Mouse (Mus musculus): Measurements from ENCODE around the gene Erc2.

DNA sequence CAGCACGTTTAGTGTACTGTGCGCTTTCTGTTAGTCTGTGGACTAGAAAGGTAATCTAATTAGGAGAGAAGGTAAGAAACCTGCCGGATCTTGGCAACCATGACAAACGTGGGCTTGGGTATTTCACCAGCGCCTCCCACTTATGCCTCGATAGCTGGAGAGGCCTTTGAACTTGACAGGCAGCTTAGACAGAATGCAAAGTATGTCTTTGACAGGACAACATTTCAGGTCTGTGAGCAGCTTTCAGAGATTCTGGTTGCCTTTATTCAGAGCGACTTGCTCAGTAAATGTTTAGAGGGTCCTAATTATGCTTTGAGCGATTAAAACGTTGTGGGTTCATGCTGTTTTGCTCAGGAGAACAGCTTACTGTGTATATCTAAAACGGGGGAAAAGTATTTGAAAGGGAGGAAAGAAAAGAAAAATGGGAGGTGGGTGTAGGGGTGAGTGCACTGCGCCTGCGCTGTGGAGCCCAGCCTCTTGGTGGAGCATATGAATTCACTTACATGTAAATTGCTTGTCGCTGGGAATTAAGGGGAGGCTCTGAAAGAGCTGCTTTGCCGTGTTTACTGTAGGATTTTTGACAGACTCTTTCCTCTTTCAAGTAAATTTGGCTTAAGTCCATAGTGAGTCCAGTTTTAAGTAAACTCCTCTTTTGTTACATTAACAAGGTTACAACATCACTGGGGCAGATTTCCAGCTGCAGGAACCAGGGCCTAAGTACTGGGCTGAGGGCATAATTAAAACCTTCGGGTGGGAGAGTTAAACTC, 542.6 kb downstream of the Erc2 start:
- TF ChIP-seq CTCF (IDR thresholded peaks at IDR 0.05; ENCODE audit: low read depth) = no peak
- no peak for TF ChIP-seq EP300 (IDR thresholded peaks at IDR 0.05; ENCODE audit: low read depth)

All from liver, postnatal 0 days (tissue).